Mouse (Mus musculus): ENCODE data around the gene Notum. TPM values are rescaled to one million over a fixed set of nuclear protein-coding genes. Genes with fewer than 3 reads are reported as not detected.

The Notum gene
- polyA plus RNA-seq, 1 experiment from 2014 or later = 1.4 TPM

DNA sequence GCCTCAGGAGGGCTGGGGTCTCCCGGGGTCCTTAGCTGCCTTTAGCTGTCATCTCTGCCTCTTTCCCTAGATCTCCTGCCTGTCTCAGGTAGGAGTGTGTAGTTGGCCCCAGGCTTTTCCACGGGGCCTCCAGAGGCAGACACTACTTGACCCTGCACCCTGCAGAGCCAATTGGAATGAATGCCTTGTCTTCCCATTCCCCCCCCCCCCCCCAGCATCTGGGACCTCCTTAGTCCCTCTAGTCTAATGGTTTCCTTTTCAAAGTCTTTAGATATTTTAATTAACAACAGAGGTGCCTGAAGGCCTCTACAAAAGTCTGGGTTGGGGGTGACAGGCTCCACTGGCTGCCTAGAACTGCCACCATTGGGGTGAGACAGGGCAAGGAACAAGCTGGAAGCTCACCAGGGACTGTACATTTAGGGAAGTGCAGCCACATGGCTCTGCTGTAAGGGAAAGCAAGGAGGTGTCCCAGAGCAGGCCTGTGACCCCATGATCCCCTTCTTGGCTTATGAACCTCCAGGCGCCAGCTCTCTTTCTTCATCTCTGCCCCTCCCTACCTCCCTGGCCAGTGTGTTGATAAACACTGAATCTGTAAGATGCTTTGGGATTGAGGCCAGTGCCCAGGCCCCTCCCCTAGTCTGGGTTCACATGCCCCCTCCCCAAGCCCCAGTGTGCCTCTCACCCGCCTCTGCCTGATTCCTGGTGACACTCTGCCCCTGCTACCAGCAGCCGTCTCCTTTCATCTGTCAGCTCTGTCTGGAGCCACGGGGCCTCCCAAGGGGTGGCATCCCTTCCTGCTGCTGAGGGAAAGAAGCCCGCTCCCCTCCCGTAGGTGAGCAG lies 43.7 kb upstream of the Notum start:
- Histone ChIP-seq H3K27ac (replicated peaks) (no peak overlapping the region), H3K9me3 (ENCODE audit: control insufficient read depth, low read length) (no peaks in the 10 kb centered on the region), H3K4me2 (replicated peaks; ENCODE audit: low read depth) (no peak overlapping the region), H3K36me3 (ENCODE audit: control insufficient read depth, insufficient read depth, low read length) (peaks cover 14% of the 10 kb centered on the region), H3K4me3 (ENCODE audit: low read depth, low read length) (no peak overlapping the region), H3K27me3 (ENCODE audit: control insufficient read depth, insufficient read depth, low read length) (no peaks in the 10 kb centered on the region), H3K4me1 (replicated peaks; ENCODE audit: control insufficient read depth, insufficient read depth) (0 out of 2 replicates have a peak, but pooled peaks cover 3% of the 10 kb centered on the region), H3K9ac (ENCODE audit: low read length) (peak overlapping the region; percentile 31; the same call in 1 of the 2 replicates)
- no peak for TF ChIP-seq CTCF (IDR thresholded peaks at IDR 0.05; ENCODE audit: low read depth)
- ATAC-seq (ENCODE audit: low FRiP score, low TSS enrichment) (no peak), DNase-seq (ENCODE audit: low spot score) (no peak)
- WGBS = 49% methylated on average over 8 of the region's 8 CpGs

GRCm38 (mm10) chr11:120703696-120704454 lies 42.9 kb upstream of the Notum start:
- peaks cover 14% of the 10 kb centered on the region for H3K36me3 ChIP-seq (ENCODE audit: control insufficient read depth, insufficient read depth, low read length)
- no peak overlapping the region for H3K27ac ChIP-seq (replicated peaks)
- no peaks in the 10 kb centered on the region for H3K27me3 ChIP-seq (ENCODE audit: control insufficient read depth, insufficient read depth, low read length)
- TF ChIP-seq CTCF (IDR thresholded peaks at IDR 0.05; ENCODE audit: low read depth) = peak; percentile 52
- TF ChIP-seq EP300 (optimal IDR thresholded peaks at IDR 0.05) = no peak
- no peaks in the 10 kb centered on the region for H3K9me3 ChIP-seq (ENCODE audit: control insufficient read depth, low read length)
- WGBS = 50% methylated on average over 15 of the region's 15 CpGs
- peak overlapping the region; percentile 31; the same call in 1 of the 2 replicates for H3K9ac ChIP-seq (ENCODE audit: low read length)
- DNase-seq (ENCODE audit: low spot score) (peak; percentile 58), ATAC-seq (ENCODE audit: low FRiP score, low TSS enrichment) (no peak)
- H3K4me2 ChIP-seq (replicated peaks; ENCODE audit: low read depth) = no peak overlapping the region
- 0 out of 2 replicates have a peak, but pooled peaks cover 3% of the 10 kb centered on the region for H3K4me1 ChIP-seq (replicated peaks; ENCODE audit: control insufficient read depth, insufficient read depth)
- H3K4me3 ChIP-seq (ENCODE audit: low read depth, low read length) = no peak overlapping the region

GRCm38 (mm10) chr11:120697741-120698140 lies 36.8 kb upstream of the Notum start:
- ATAC-seq (ENCODE audit: low FRiP score, low TSS enrichment) (peak; percentile 67; the same call in 1 of the 2 replicates), DNase-seq (ENCODE audit: low spot score) (peak; percentile 52)
- no peaks in the 10 kb centered on the region for H3K9me3 ChIP-seq (ENCODE audit: control insufficient read depth, low read length)
- no peak overlapping the region for H3K9ac ChIP-seq (ENCODE audit: low read length)
- H3K4me1 ChIP-seq (replicated peaks; ENCODE audit: control insufficient read depth, insufficient read depth) = no peaks in the 10 kb centered on the region
- 29% methylated on average over 10 of the region's 10 CpGs for whole genome bisulfite sequencing
- no peak for TF ChIP-seq CTCF (IDR thresholded peaks at IDR 0.05; ENCODE audit: low read depth)
- no peak for TF ChIP-seq EP300 (optimal IDR thresholded peaks at IDR 0.05)
- no peak overlapping the region for H3K4me3 ChIP-seq (ENCODE audit: low read depth, low read length)
- no peaks in the 10 kb centered on the region for H3K27me3 ChIP-seq (ENCODE audit: control insufficient read depth, insufficient read depth, low read length)
- H3K27ac ChIP-seq (replicated peaks) = peak overlapping the region; percentile 35
- H3K4me2 ChIP-seq (replicated peaks; ENCODE audit: low read depth) = no peak overlapping the region
- peaks cover 15% of the 10 kb centered on the region; the same call in 1 of the 2 replicates for H3K36me3 ChIP-seq (ENCODE audit: control insufficient read depth, insufficient read depth, low read length)

- Histone ChIP-seq H3K9me3 (ENCODE audit: control insufficient read depth, low read length) (no peaks in the 10 kb centered on the region), H3K27ac (replicated peaks) (no peak overlapping the region), H3K27me3 (ENCODE audit: control insufficient read depth, insufficient read depth, low read length) (no peaks in the 10 kb centered on the region), H3K4me3 (ENCODE audit: low read depth, low read length) (no peak overlapping the region), H3K4me1 (replicated peaks; ENCODE audit: control insufficient read depth, insufficient read depth) (no peaks in the 10 kb centered on the region), H3K9ac (ENCODE audit: low read length) (no peak overlapping the region), H3K4me2 (replicated peaks; ENCODE audit: low read depth) (no peak overlapping the region), H3K36me3 (ENCODE audit: control insufficient read depth, insufficient read depth, low read length) (peaks cover 12% of the 10 kb centered on the region; the same call in 1 of the 2 replicates)
- no peak for ATAC-seq (ENCODE audit: low FRiP score, low TSS enrichment)
- peak; percentile 12 for DNase-seq (ENCODE audit: low spot score)
- TF ChIP-seq CTCF (IDR thresholded peaks at IDR 0.05; ENCODE audit: low read depth) (peak; percentile 56), EP300 (optimal IDR thresholded peaks at IDR 0.05) (no peak)
- WGBS = 92% methylated on average over 6 of the region's 6 CpGs
Measured at GRCm38 (mm10) chr11:120696568-120696967, 35.6 kb upstream of the Notum start.

DNA sequence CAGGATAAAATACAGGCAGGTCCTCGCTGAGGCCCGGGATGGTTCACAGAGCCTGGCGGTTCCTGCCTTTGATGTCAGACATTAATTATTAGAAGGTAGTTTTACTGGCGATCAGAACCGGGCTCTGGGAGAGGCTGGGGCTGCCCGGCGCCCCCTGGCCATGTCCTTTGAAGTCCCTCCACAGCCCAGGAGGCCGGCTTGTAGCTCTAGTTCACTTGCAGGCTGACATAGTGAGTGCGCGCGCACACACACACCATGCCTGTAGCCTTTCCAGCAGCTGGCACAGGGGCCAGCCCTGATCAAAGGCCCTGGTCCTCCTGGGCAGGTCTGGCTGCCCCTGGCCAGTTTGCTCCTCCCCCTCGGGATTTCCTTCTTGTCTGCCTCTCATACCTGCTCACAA lies 34.7 kb upstream of the Notum start:
- Histone ChIP-seq H3K4me3 (ENCODE audit: low read depth, low read length) (no peak overlapping the region), H3K4me1 (replicated peaks; ENCODE audit: control insufficient read depth, insufficient read depth) (no peaks in the 10 kb centered on the region), H3K9ac (ENCODE audit: low read length) (no peak overlapping the region), H3K27me3 (ENCODE audit: control insufficient read depth, insufficient read depth, low read length) (no peaks in the 10 kb centered on the region), H3K36me3 (ENCODE audit: control insufficient read depth, insufficient read depth, low read length) (0 out of 2 replicates have a peak, but pooled peaks cover 6% of the 10 kb centered on the region), H3K9me3 (ENCODE audit: control insufficient read depth, low read length) (no peaks in the 10 kb centered on the region), H3K27ac (replicated peaks) (peak overlapping the region; percentile 18; the same call in 1 of the 2 replicates), H3K4me2 (replicated peaks; ENCODE audit: low read depth) (no peak overlapping the region)
- WGBS = 44% methylated on average over 12 of the region's 12 CpGs
- ATAC-seq (ENCODE audit: low FRiP score, low TSS enrichment) (no peak), DNase-seq (ENCODE audit: low spot score) (peak; percentile 15)
- TF ChIP-seq EP300 (optimal IDR thresholded peaks at IDR 0.05) = no peak
- TF ChIP-seq CTCF (IDR thresholded peaks at IDR 0.05; ENCODE audit: low read depth) = no peak

Measured in stomach, postnatal 0 days (tissue).